ENCODE assay signal across 21 mouse cellular contexts in the genomic region with DNA sequence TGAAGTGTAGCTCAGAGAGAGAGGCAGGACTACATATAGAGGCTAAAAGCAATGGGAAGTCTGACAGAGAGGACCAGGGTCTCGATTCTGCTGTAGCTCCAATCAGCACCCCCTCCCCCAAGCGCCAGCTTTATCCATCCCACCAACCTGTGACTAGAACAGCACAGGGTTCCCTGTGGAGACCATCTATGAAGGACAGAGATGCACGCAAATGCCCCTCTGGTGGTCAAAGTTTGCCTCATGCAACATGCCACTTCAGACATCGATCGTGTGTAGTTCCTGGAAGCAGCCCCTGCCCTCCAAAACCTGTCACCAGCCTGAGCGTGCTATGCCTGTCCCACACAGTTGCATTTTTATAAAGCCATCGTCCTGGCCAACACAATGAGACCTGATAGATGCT.
A peak's percentile ranks its signal among the peaks of the same experiment; 100 is the strongest.
DNase-seq lines count a peak whose midpoint lies in the region; ATAC-seq and TF ChIP-seq lines count a peak whose summit lies in the region.
"Had no signal": no experiment of that assay in that cellular context is flagged by ENCODE, and none has a peak within 500 bp of the region (broad histone marks: within the 10 kb centered on the region; RNA-seq: fewer than 3 reads in every experiment).

No protein-coding gene starts in this region.

- peak overlapping the region; percentile 36; the same call in 1 of the 2 replicates for H3K27ac ChIP-seq in forebrain, embryonic 10.5 days
- no peak overlapping the region for H3K27ac ChIP-seq in forebrain, embryonic 11.5 days (ENCODE audit: low read depth, low read length)
- H3K27ac ChIP-seq in hindbrain, embryonic 12.5 days = 0 out of 2 replicates have a peak overlapping the region, but pooled peaks have one; percentile 12
- 0 out of 2 replicates have a peak overlapping the region, but pooled peaks have one; percentile 14 for H3K27ac ChIP-seq in midbrain, embryonic 14.5 days (replicated peaks; ENCODE audit: low read depth, low read length)
- H3K27ac ChIP-seq in kidney, adult 2 months (ENCODE audit: insufficient read depth, low read depth, low read length) = no peak overlapping the region
- H3K27ac ChIP-seq: heart, embryonic 13.5 days had no signal

- no peak for ATAC-seq in forebrain, embryonic 11.5 days (replicated peaks; ENCODE audit: low FRiP score)
- peak; percentile 36 for ATAC-seq in common myeloid progenitor, adult 5-6 weeks (replicated peaks; ENCODE audit: low read depth, poor library complexity, severe bottlenecking)
- no peak for ATAC-seq in hindbrain, embryonic 12.5 days (ENCODE audit: low FRiP score)
- ATAC-seq in midbrain, embryonic 14.5 days (ENCODE audit: low FRiP score, low TSS enrichment) = no peak
- no peak for ATAC-seq in activated CD4-positive, CD25-positive, alpha-beta regulatory T cell, adult 4 months

- no peak overlapping the region for H3K4me3 ChIP-seq in forebrain, embryonic 10.5 days
- H3K4me3 ChIP-seq in forebrain, embryonic 11.5 days (ENCODE audit: low read depth, low read length) = no peak overlapping the region
- no peak overlapping the region for H3K4me3 ChIP-seq in hindbrain, embryonic 12.5 days
- H3K4me3 ChIP-seq in midbrain, embryonic 14.5 days (replicated peaks; ENCODE audit: low read depth, low read length) = no peak overlapping the region
- no peak overlapping the region for H3K4me3 ChIP-seq in kidney, adult 2 months (ENCODE audit: insufficient read depth, low read depth, low read length)
- H3K4me3 ChIP-seq: embryonic facial prominence, embryonic 10.5 days; heart, embryonic 13.5 days; midbrain, embryonic 12.5 days had no signal

- no peaks in the 10 kb centered on the region for H3K27me3 ChIP-seq in forebrain, embryonic 10.5 days (ENCODE audit: poor library complexity, severe bottlenecking)
- no peaks in the 10 kb centered on the region for H3K27me3 ChIP-seq in forebrain, embryonic 11.5 days (ENCODE audit: control insufficient read depth, insufficient read depth, low read length)
- H3K27me3 ChIP-seq in hindbrain, embryonic 12.5 days = 0 out of 2 replicates have a peak, but pooled peaks cover 4% of the 10 kb centered on the region
- H3K27me3 ChIP-seq in midbrain, embryonic 14.5 days (ENCODE audit: control insufficient read depth, insufficient read depth, low read length) = no peaks in the 10 kb centered on the region
- no peaks in the 10 kb centered on the region for H3K27me3 ChIP-seq in kidney, adult 2 months (replicated peaks; ENCODE audit: control insufficient read depth, insufficient read depth, low read length)
- H3K27me3 ChIP-seq: heart, embryonic 13.5 days; midbrain, embryonic 12.5 days had no signal

- TF ChIP-seq CTCF in kidney, adult 2 months (conservative IDR thresholded peaks at IDR 0.05; ENCODE audit: insufficient read depth, insufficient read length, low read depth, low read length) = no peak

- no peak overlapping the region for H3K4me2 ChIP-seq in forebrain, embryonic 11.5 days (ENCODE audit: low read depth, low read length, severe bottlenecking)
- no peak overlapping the region for H3K4me2 ChIP-seq in hindbrain, embryonic 12.5 days (replicated peaks)
- H3K4me2 ChIP-seq in midbrain, embryonic 14.5 days (ENCODE audit: low read length) = no peak overlapping the region
- H3K4me2 ChIP-seq: heart, embryonic 13.5 days; midbrain, embryonic 12.5 days had no signal

- peaks cover 35% of the 10 kb centered on the region for H3K4me1 ChIP-seq in forebrain, embryonic 10.5 days
- H3K4me1 ChIP-seq in forebrain, embryonic 11.5 days (replicated peaks; ENCODE audit: control insufficient read depth, insufficient read depth, low read length) = 0 out of 2 replicates have a peak, but pooled peaks cover 2% of the 10 kb centered on the region
- peaks cover 39% of the 10 kb centered on the region for H3K4me1 ChIP-seq in hindbrain, embryonic 12.5 days
- H3K4me1 ChIP-seq in midbrain, embryonic 14.5 days (ENCODE audit: control insufficient read depth, insufficient read depth, low read length) = peaks cover 18% of the 10 kb centered on the region
- H3K4me1 ChIP-seq in kidney, adult 2 months (ENCODE audit: control insufficient read depth, insufficient read depth, low read length) = no peaks in the 10 kb centered on the region

- H3K36me3 ChIP-seq in forebrain, embryonic 10.5 days (replicated peaks) = no peaks in the 10 kb centered on the region
- no peaks in the 10 kb centered on the region for H3K36me3 ChIP-seq in forebrain, embryonic 11.5 days (ENCODE audit: control insufficient read depth, insufficient read depth, low read length)
- no peaks in the 10 kb centered on the region for H3K36me3 ChIP-seq in hindbrain, embryonic 12.5 days
- H3K36me3 ChIP-seq in midbrain, embryonic 14.5 days (ENCODE audit: control insufficient read depth, insufficient read depth, low read length) = no peaks in the 10 kb centered on the region
- no peaks in the 10 kb centered on the region for H3K36me3 ChIP-seq in kidney, adult 2 months (ENCODE audit: control insufficient read depth, insufficient read depth, low read length)
- H3K36me3 ChIP-seq: embryonic facial prominence, embryonic 10.5 days; midbrain, embryonic 12.5 days had no signal

- peaks cover 5% of the 10 kb centered on the region; the same call in 1 of the 2 replicates for H3K9me3 ChIP-seq in forebrain, embryonic 10.5 days
- H3K9me3 ChIP-seq in forebrain, embryonic 11.5 days (ENCODE audit: control insufficient read depth, low read length) = no peaks in the 10 kb centered on the region
- H3K9me3 ChIP-seq in hindbrain, embryonic 12.5 days (replicated peaks) = no peaks in the 10 kb centered on the region
- H3K9me3 ChIP-seq in midbrain, embryonic 14.5 days (ENCODE audit: control insufficient read depth, low read length) = no peaks in the 10 kb centered on the region
- H3K9me3 ChIP-seq: embryonic facial prominence, embryonic 10.5 days; heart, embryonic 13.5 days; midbrain, embryonic 12.5 days had no signal

- H3K9ac ChIP-seq in forebrain, embryonic 11.5 days (ENCODE audit: low read length) = no peak overlapping the region
- no peak overlapping the region for H3K9ac ChIP-seq in hindbrain, embryonic 12.5 days
- no peak overlapping the region for H3K9ac ChIP-seq in midbrain, embryonic 14.5 days (replicated peaks; ENCODE audit: low read length)
- H3K9ac ChIP-seq: heart, embryonic 13.5 days; midbrain, embryonic 12.5 days had no signal

- TF ChIP-seq POLR2A in kidney, adult 2 months (IDR thresholded peaks at IDR 0.05; ENCODE audit: low read depth, low read length) = no peak

- WGBS in forebrain, embryonic 10.5 days = 85% methylated on average over 7 of the region's 7 CpGs
- 78% methylated on average over 7 of the region's 7 CpGs for WGBS in forebrain, embryonic 11.5 days
- 71% methylated on average over 7 of the region's 7 CpGs for WGBS in hindbrain, embryonic 12.5 days
- 80% methylated on average over 7 of the region's 7 CpGs for WGBS in midbrain, embryonic 14.5 days
- 92% methylated on average over 7 of the region's 7 CpGs for WGBS in kidney, adult 2 months

- no peak for DNase-seq in forebrain, embryonic 10.5 days (ENCODE audit: extremely low spot score, low spot score)
- DNase-seq in forebrain, embryonic 11.5 days (ENCODE audit: low spot score) = no peak
- DNase-seq in midbrain, embryonic 14.5 days = no peak
- no peak for DNase-seq in kidney, adult 2 months
- no peak for DNase-seq in cerebellum, postnatal 25 days
- DNase-seq: adrenal gland, adult 2 months; cerebellum, postnatal 36 days; gastrocnemius, postnatal 36 days; heart, postnatal 36 days; kidney, postnatal 14 days; liver; lung, adult 2 months; lung, postnatal 4 days; right cerebral cortex, postnatal 14 days; thymus, postnatal 25 days had no signal

Comparison
In these comparisons a context has a peak if more than half of its experiments do, and no peak if none do; other contexts are left out.
1. H3K27ac ChIP-seq: peak in forebrain, embryonic 10.5 days (single experiment), hindbrain, embryonic 12.5 days (single experiment) and midbrain, embryonic 14.5 days (single experiment); none in forebrain, embryonic 11.5 days (single experiment) and kidney, adult 2 months (single experiment).